Mouse (Mus musculus): Measurements from ENCODE around the gene B9d1. TPM values are rescaled to one million over a fixed set of nuclear protein-coding genes. Genes with fewer than 3 reads are reported as not detected.

B9d1 gene
- total RNA-seq, 1 experiment from 2014 or later: 3.1 TPM

- ATAC-seq (replicated peaks; ENCODE audit: low read depth, poor library complexity, severe bottlenecking): no peak
These were observed 17.5 kb upstream of the B9d1 start for GRCm38 (mm10) chr11:61487401-61487800.

GRCm38 (mm10) chr11:61487936-61488335 lies 17.0 kb upstream of the B9d1 start:
- no peak for ATAC-seq (replicated peaks; ENCODE audit: low read depth, poor library complexity, severe bottlenecking)

- no peak for ATAC-seq (replicated peaks; ENCODE audit: low read depth, poor library complexity, severe bottlenecking)
These were observed 15.9 kb upstream of the B9d1 start for GRCm38 (mm10) chr11:61489085-61489484.

- no peak for ATAC-seq (replicated peaks; ENCODE audit: low read depth, poor library complexity, severe bottlenecking)
These were observed 15.1 kb upstream of the B9d1 start for GRCm38 (mm10) chr11:61489874-61490273.

GRCm38 (mm10) chr11:61490944-61491520 lies 13.9 kb upstream of the B9d1 start:
- ATAC-seq (replicated peaks; ENCODE audit: low read depth, poor library complexity, severe bottlenecking): no peak

- no peak for ATAC-seq (replicated peaks; ENCODE audit: low read depth, poor library complexity, severe bottlenecking)
These were observed 12.1 kb upstream of the B9d1 start for GRCm38 (mm10) chr11:61492749-61493401.

- peak; percentile 46 for ATAC-seq (replicated peaks; ENCODE audit: low read depth, poor library complexity, severe bottlenecking)
These were observed 11.3 kb upstream of the B9d1 start for GRCm38 (mm10) chr11:61493525-61494128.

DNA sequence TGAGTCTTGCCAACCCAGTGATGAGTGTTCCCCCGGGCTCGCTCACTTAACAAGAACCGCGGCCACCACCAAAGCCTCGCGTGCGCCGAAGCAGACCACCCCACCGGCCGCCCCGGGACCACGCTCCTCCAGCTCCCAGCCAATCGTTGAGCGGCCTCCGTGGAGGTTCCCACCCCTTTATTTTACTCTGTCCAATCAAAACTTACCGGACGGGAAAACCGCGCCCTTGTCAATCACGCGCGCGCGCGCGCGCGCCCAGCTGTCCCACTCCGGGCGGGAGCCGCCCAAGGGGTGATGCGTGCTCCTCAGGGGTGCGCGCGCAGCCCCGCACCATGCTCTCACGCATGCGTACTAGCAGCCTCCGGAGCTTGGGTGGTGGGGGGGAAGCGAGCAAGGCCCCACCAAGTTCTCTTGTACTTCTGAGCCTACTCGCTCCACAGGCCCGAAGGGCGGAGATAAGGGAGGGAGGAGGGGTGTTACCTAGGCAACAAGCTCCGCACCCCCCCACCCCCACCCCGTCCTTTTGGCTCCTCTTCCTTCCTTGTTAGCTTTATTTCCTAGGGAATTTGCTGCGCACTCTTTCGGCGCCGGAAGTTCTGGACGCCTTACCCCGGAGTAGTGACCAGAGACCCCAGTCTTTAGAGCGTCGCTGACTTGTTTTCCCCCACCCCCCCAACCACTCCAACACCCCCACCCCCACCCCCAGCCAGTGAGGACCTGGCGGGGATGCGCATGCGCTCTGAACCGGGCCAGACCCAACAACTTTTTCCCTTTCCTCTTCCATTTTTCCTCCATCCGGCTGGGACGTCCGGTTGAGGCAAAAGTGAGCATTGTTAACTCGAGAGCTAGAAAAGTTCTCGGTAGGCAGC lies 10.6 kb upstream of the B9d1 start, which contains the start of gene Mapk7:
Gene Mapk7, minus strand, starts transcription at position 278 of the 869 bp plus-strand sequence.
- ATAC-seq (replicated peaks; ENCODE audit: low read depth, poor library complexity, severe bottlenecking): peak; percentile 85

- no peak for ATAC-seq (replicated peaks; ENCODE audit: low read depth, poor library complexity, severe bottlenecking)
These were observed 9.4 kb upstream of the B9d1 start for GRCm38 (mm10) chr11:61495528-61495927.

GRCm38 (mm10) chr11:61497490-61497889 lies 7.5 kb upstream of the B9d1 start:
- no peak for ATAC-seq (replicated peaks; ENCODE audit: low read depth, poor library complexity, severe bottlenecking)

- ATAC-seq (replicated peaks; ENCODE audit: low read depth, poor library complexity, severe bottlenecking): peak; percentile 31
These were observed 6.0 kb upstream of the B9d1 start for GRCm38 (mm10) chr11:61498736-61499504.

DNA sequence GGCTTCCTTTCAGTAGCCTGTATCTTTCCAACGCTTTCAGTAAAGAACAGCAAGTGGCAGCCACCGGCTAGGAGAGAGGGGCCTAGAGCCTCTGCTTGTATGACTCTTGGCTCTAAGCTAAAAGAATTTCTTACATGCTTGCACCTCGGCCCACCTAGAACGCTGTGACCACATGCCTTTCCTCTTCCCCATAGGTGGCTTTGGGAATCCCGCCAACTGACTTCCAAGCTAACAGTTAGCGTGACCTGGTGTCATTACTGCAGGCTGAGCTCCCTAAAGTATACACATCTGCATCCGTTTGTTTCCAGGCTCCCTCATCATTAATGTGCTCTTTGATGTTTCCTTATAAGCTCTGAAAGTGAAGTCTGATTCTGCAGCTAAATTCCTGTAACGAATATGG lies 1.0 kb upstream of the B9d1 start:
- no peak for ATAC-seq (replicated peaks; ENCODE audit: low read depth, poor library complexity, severe bottlenecking)

GRCm38 (mm10) chr11:61514953-61515352 lies 10.0 kb downstream of the B9d1 start:
- ATAC-seq (replicated peaks; ENCODE audit: low read depth, poor library complexity, severe bottlenecking): peak; percentile 42; the same call in 1 of the 2 replicates

- ATAC-seq (replicated peaks; ENCODE audit: low read depth, poor library complexity, severe bottlenecking): no peak
These were observed 13.0 kb downstream of the B9d1 start for GRCm38 (mm10) chr11:61517971-61518370.

GRCm38 (mm10) chr11:61518871-61519270 lies 13.9 kb downstream of the B9d1 start:
- no peak for ATAC-seq (replicated peaks; ENCODE audit: low read depth, poor library complexity, severe bottlenecking)

GRCm38 (mm10) chr11:61519484-61520107 lies 14.7 kb downstream of the B9d1 start:
- ATAC-seq (replicated peaks; ENCODE audit: low read depth, poor library complexity, severe bottlenecking): no peak

GRCm38 (mm10) chr11:61526872-61527271 lies 21.9 kb downstream of the B9d1 start:
- ATAC-seq (replicated peaks; ENCODE audit: low read depth, poor library complexity, severe bottlenecking): no peak

DNA sequence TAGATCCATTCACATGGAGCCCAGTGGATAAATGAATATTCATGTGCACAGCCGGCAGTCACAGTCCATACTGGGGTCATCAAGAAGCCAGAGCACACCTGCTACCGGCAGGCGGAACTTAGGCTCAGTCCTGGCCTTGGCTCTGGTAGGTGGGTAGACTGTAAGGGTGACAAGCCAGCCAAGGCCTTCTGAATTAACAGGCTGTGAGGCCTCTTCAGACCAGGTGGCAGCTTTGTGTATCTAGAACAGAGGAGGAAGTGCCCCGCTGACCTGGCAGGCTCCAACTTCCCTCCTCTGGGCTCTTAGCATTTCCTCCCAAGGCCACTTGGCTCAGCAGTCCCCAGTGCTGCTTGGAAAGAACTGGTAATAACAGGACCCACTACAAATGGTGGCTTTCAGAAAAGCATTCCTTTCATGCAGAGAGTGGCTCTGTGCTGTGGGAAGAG lies 24.3 kb downstream of the B9d1 start:
- ATAC-seq (replicated peaks; ENCODE audit: low read depth, poor library complexity, severe bottlenecking): peak; percentile 56; the same call in 1 of the 2 replicates

DNA sequence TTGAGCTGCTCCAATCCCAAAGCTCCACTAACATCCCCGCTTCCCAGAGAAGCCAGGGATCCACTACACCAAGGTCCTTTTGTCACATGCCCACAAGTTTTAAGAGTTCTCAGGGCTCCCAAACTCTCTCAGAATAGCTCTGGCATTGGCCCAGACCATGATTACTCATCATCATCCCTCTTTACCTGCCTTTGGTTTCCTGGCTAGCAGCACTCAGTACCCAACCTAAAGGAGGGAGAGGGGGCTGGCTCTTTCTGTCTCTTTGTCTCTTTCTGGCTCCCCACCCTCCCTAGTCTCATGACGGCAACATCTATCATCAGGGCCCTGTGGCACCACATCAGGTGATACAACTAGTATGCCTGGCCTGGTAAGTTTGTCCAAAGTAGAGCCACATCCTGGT lies 27.9 kb downstream of the B9d1 start:
- no peak for ATAC-seq (replicated peaks; ENCODE audit: low read depth, poor library complexity, severe bottlenecking)

All from common myeloid progenitor, adult 5-6 weeks (primary cell).